Mouse (Mus musculus): ENCODE results near the gene Cdrt4.

GRCm38 (mm10) chr11:63035420-63036211 is 84.6 kb downstream of the Cdrt4 start:
- TF ChIP-seq CTCF (IDR thresholded peaks at IDR 0.05; ENCODE audit: insufficient read depth, low read depth, low read length), result no peak
- no peak for TF ChIP-seq POLR2A (IDR thresholded peaks at IDR 0.05; ENCODE audit: insufficient read depth, low read depth, low read length)
